Mouse (Mus musculus): ENCODE results near the gene Ecel1.

- TF ChIP-seq CEBPB (IDR thresholded peaks at IDR 0.05; ENCODE audit: insufficient read depth, poor library complexity, severe bottlenecking) (no peak), POLR2A (IDR thresholded peaks at IDR 0.05; ENCODE audit: insufficient read length, low read depth) (no peak), TCF12 (IDR thresholded peaks at IDR 0.05; ENCODE audit: insufficient read depth, poor library complexity, severe bottlenecking) (no peak), POLR2AphosphoS2 (IDR thresholded peaks at IDR 0.05; ENCODE audit: insufficient read length, low read depth) (no peak), REST (IDR thresholded peaks at IDR 0.05; ENCODE audit: insufficient read depth, insufficient read length) (no peak), E2F4 (IDR thresholded peaks at IDR 0.05; ENCODE audit: insufficient read depth) (no peak), USF1 (IDR thresholded peaks at IDR 0.05; ENCODE audit: low read depth) (no peak), TCF3 (IDR thresholded peaks at IDR 0.05; ENCODE audit: insufficient read length, low read depth) (no peak), MAX (IDR thresholded peaks at IDR 0.05; ENCODE audit: low read depth) (no peak), MYOD1 (IDR thresholded peaks at IDR 0.05; ENCODE audit: control insufficient read depth in 1 of 3, insufficient read length in 2 of 3, low read depth in 2 of 3) (peak; percentile 14 to 72 (median 65)), MYOG (IDR thresholded peaks at IDR 0.05; ENCODE audit: control insufficient read depth in 1 of 3, insufficient read depth in 1 of 3, insufficient read length in 2 of 3, low read depth in 2 of 3) (peak in 2 of 3 experiments; percentile 47 to 74)
Observed at GRCm38 (mm10) chr1:87203779-87204178, 47.5 kb upstream of the Ecel1 start.

All from myocyte (in vitro differentiated cells).